ENCODE assay signal across 11 mouse cellular contexts in the genomic region with DNA sequence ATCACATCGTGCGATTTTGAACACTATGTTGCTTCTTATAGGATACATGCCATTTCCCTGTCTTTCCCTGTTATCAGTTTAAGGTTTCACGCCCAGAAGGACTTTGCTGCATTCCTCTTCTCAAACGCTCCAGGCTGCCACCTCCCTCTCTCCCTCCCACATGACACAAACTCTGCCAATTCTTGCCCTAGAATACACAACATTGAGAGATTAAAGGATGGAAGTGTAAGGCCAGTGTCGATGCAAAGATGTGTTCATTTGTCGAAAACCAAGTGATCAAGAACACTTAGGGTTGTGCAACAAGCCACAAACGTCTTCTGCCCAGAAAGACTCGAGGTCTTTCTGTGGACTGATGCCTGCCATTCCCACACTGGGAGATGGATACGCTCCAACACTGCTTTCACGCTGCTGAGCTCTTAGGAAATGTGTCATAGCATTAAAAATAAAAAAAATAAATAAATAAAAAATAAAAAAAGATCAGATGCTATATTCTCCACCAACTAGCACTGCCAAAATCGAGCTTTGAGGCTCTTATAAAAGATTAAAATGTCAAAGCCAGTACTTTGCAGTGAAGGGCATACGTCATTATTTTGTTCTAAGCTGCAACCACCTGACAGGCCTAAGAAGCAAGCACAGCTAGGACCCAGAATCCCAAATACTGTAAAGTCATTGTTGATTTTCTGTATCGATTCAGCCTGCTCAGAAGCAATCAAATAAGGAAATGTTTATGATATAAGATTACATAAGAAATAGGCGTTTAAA. TPM values are rescaled to one million over a fixed set of nuclear protein-coding genes. Genes with fewer than 3 reads are reported as not detected.
DNase-seq lines count a peak whose midpoint lies in the region; ATAC-seq lines count a peak whose summit lies in the region.
"Had no signal": no experiment of that assay in that cellular context is flagged by ENCODE, and none has a peak within 500 bp of the region (broad histone marks: within the 10 kb centered on the region; RNA-seq: fewer than 3 reads in every experiment).

No protein-coding gene starts in this region.

- H3K4me2 ChIP-seq in forebrain, embryonic 14.5 days (ENCODE audit: low read length), result no peak overlapping the region
- H3K4me2 ChIP-seq in forebrain, embryonic 13.5 days, result no peak overlapping the region
- H3K4me2 ChIP-seq: embryonic facial prominence, embryonic 12.5 days; limb, embryonic 15.5 days had no signal

- no peak for ATAC-seq in forebrain, embryonic 14.5 days
- no peak for ATAC-seq in forebrain, embryonic 13.5 days

- intact Hi-C loops in left cerebral cortex, postnatal 25 days (cut with DNase I), result no loop called here
- intact Hi-C loops in left cerebral cortex, postnatal 10 days (cut with DNase I), result no loop called here

- no peaks in the 10 kb centered on the region; the same call in 1 of the 2 replicates for H3K4me1 ChIP-seq in forebrain, embryonic 14.5 days (ENCODE audit: control insufficient read depth, insufficient read depth, low read length)
- H3K4me1 ChIP-seq in forebrain, embryonic 13.5 days, result peaks cover 9% of the 10 kb centered on the region
- H3K4me1 ChIP-seq in limb, embryonic 10.5 days, result peaks cover 12% of the 10 kb centered on the region
- H3K4me1 ChIP-seq: embryonic facial prominence, embryonic 12.5 days had no signal

- H3K4me3 ChIP-seq in forebrain, embryonic 14.5 days (ENCODE audit: low read depth, low read length), result no peak overlapping the region
- H3K4me3 ChIP-seq in forebrain, embryonic 13.5 days, result no peak overlapping the region
- H3K4me3 ChIP-seq in limb, embryonic 10.5 days, result no peak overlapping the region
- H3K4me3 ChIP-seq: embryonic facial prominence, embryonic 12.5 days; limb, embryonic 15.5 days had no signal

- no peaks in the 10 kb centered on the region for H3K27me3 ChIP-seq in forebrain, embryonic 14.5 days (replicated peaks; ENCODE audit: control insufficient read depth, insufficient read depth, low read length)
- no peaks in the 10 kb centered on the region for H3K27me3 ChIP-seq in forebrain, embryonic 13.5 days
- H3K27me3 ChIP-seq in limb, embryonic 10.5 days (ENCODE audit: low read depth, poor library complexity, severe bottlenecking), result 0 out of 2 replicates have a peak, but pooled peaks cover 3% of the 10 kb centered on the region
- H3K27me3 ChIP-seq: embryonic facial prominence, embryonic 12.5 days had no signal

- H3K9me3 ChIP-seq in forebrain, embryonic 14.5 days (replicated peaks; ENCODE audit: control insufficient read depth, low read length), result no peaks in the 10 kb centered on the region
- H3K9me3 ChIP-seq in forebrain, embryonic 13.5 days (replicated peaks), result no peaks in the 10 kb centered on the region
- H3K9me3 ChIP-seq in limb, embryonic 10.5 days (replicated peaks), result no peaks in the 10 kb centered on the region
- H3K9me3 ChIP-seq: embryonic facial prominence, embryonic 12.5 days; limb, embryonic 15.5 days had no signal

- peak; percentile 34 for DNase-seq in forebrain, embryonic 14.5 days (ENCODE audit: low spot score)
- DNase-seq in left cerebral cortex, postnatal 25 days (ENCODE audit: low spot score in 2 of 2), result peak; percentile 53 to 79
- DNase-seq in left cerebral cortex, postnatal 10 days (ENCODE audit: extremely low spot score in 1 of 2, low spot score in 2 of 2), result no peak
- peak; percentile 79 for DNase-seq in adipocyte (ENCODE audit: low spot score)
- peak; percentile 18 for DNase-seq in limb, embryonic 10.5 days (ENCODE audit: low spot score)
- no peak for DNase-seq in gastrocnemius, adult 8-10 months (ENCODE audit: low spot score in 2 of 2)
- DNase-seq in c-Kit-positive CD71-positive TER-119-positive erythroid progenitor cells, embryonic 14.5 days (ENCODE audit: low spot score), result no peak
- DNase-seq: kidney, postnatal 14 days had no signal

- no peaks in the 10 kb centered on the region for H3K36me3 ChIP-seq in forebrain, embryonic 14.5 days (ENCODE audit: control insufficient read depth, insufficient read depth, low read length)
- no peaks in the 10 kb centered on the region for H3K36me3 ChIP-seq in forebrain, embryonic 13.5 days (ENCODE audit: poor library complexity, severe bottlenecking)
- no peaks in the 10 kb centered on the region for H3K36me3 ChIP-seq in limb, embryonic 10.5 days
- H3K36me3 ChIP-seq: embryonic facial prominence, embryonic 12.5 days; limb, embryonic 15.5 days had no signal

- no peak overlapping the region for H3K27ac ChIP-seq in forebrain, embryonic 14.5 days (ENCODE audit: low read depth, low read length)
- no peak overlapping the region for H3K27ac ChIP-seq in forebrain, embryonic 13.5 days
- H3K27ac ChIP-seq in limb, embryonic 10.5 days, result no peak overlapping the region
- H3K27ac ChIP-seq: embryonic facial prominence, embryonic 12.5 days; limb, embryonic 15.5 days had no signal

- 38% methylated on average over 14 of the region's 14 CpGs for WGBS in forebrain, embryonic 14.5 days
- 41% methylated on average over 14 of the region's 14 CpGs for whole genome bisulfite sequencing in forebrain, embryonic 13.5 days
- 73% methylated on average over 14 of the region's 14 CpGs for WGBS in limb, embryonic 10.5 days

- no peak overlapping the region for H3K9ac ChIP-seq in forebrain, embryonic 14.5 days (ENCODE audit: low read length)
- H3K9ac ChIP-seq in forebrain, embryonic 13.5 days, result no peak overlapping the region
- H3K9ac ChIP-seq: embryonic facial prominence, embryonic 12.5 days; limb, embryonic 15.5 days had no signal

RNA-seq across cellular contexts. Expression of a gene that starts 19.5 kb away (rescaled TPM):
- polyA plus RNA-seq in forebrain, embryonic 14.5 days (2014; fragmentation: Nextera tagmentation; extraction: Ambion mirVana), result 8.2 and 8.5 TPM in 2 replicates
- 7.8 and 9.1 TPM in 2 replicates for polyA plus RNA-seq in forebrain, embryonic 13.5 days (2015; fragmentation: Nextera tagmentation; extraction: Ambion mirVana)
- 10 to 100 TPM; 57.1 to 57.6 TPM for total RNA-seq in left cerebral cortex, postnatal 25 days (2021)
- 10 to 100 TPM; 35.3 to 36.1 TPM for total RNA-seq in left cerebral cortex, postnatal 10 days (2021)
- polyA plus RNA-seq in limb, embryonic 10.5 days (2016; fragmentation: Nextera tagmentation; extraction: Ambion mirVana), result 8.3 and 9.1 TPM in 2 replicates
- total RNA-seq in gastrocnemius, adult 8-10 months (2022), result 10 to 100 TPM; 28.2 to 34.9 (median 31.6) TPM

RNA-seq across cellular contexts. Expression of a gene that starts 22.6 kb away (rescaled TPM):
- polyA plus RNA-seq in forebrain, embryonic 14.5 days (2014; fragmentation: Nextera tagmentation; extraction: Ambion mirVana), result 39.0 and 41.6 TPM in 2 replicates
- polyA plus RNA-seq in forebrain, embryonic 13.5 days (2015; fragmentation: Nextera tagmentation; extraction: Ambion mirVana), result 39.0 and 42.2 TPM in 2 replicates
- 10 to 100 TPM; 29.4 to 31.9 TPM for total RNA-seq in left cerebral cortex, postnatal 25 days (2021)
- total RNA-seq in left cerebral cortex, postnatal 10 days (2021), result 10 to 100 TPM; 33.9 to 39.4 TPM
- 62.3 and 74.5 TPM in 2 replicates for polyA plus RNA-seq in limb, embryonic 10.5 days (2016; fragmentation: Nextera tagmentation; extraction: Ambion mirVana)
- 1 to 10 TPM; 3.3 to 4.2 (median 4.0) TPM for total RNA-seq in gastrocnemius, adult 8-10 months (2022)

Comparison
In these comparisons a context has a peak if more than half of its experiments do, and no peak if none do; other contexts are left out.
1. DNase-seq: peak in forebrain, embryonic 14.5 days (single experiment), left cerebral cortex, postnatal 25 days (2 of 2), adipocyte (single experiment) and limb, embryonic 10.5 days (single experiment); none in left cerebral cortex, postnatal 10 days (0 of 2), gastrocnemius, adult 8-10 months (0 of 2) and c-Kit-positive CD71-positive TER-119-positive erythroid progenitor cells, embryonic 14.5 days (single experiment).
2. RNA of a gene that starts 22.6 kb away (total RNA-seq): 33.9 to 39.4 TPM in left cerebral cortex, postnatal 10 days and 29.4 to 31.9 TPM in left cerebral cortex, postnatal 25 days; 3.3 to 4.2 TPM in gastrocnemius, adult 8-10 months; every median in the first group is over 4 times any median in the second.